In genomic region chr2:59762277-59762676, GRCm38 (mm10) we compare ENCODE assay signal across 20 mouse cellular contexts.
DNase-seq lines count a peak whose midpoint lies in the region; ATAC-seq and TF ChIP-seq lines count a peak whose summit lies in the region.
"Had no signal": no experiment of that assay in that cellular context is flagged by ENCODE, and none has a peak within 500 bp of the region (broad histone marks: within the 10 kb centered on the region; RNA-seq: fewer than 3 reads in every experiment).

No protein-coding gene starts in this region.

- 86% methylated on average over 5 of the region's 5 CpGs for WGBS in lung, adult 2 months

- no peak for TF ChIP-seq POLR2A in lung, adult 2 months (IDR thresholded peaks at IDR 0.05; ENCODE audit: borderline replicate concordance, extremely low read depth, low read depth, low read length)

- DNase-seq in 416B (ENCODE audit: low read depth) = peak; percentile 77
- no peak for DNase-seq in lung, adult 2 months
- DNase-seq in spleen, postnatal 14 days (ENCODE audit: low spot score in 2 of 2) = no peak
- DNase-seq: adrenal gland, adult 8-10 months; adrenal gland, postnatal 14 days; adrenal gland, postnatal 36 days; cerebellum, adult 11-12 months; cerebellum, adult 2 months; cerebellum, adult 9-10 months; cerebellum, postnatal 10 days; cerebellum, postnatal 25 days; embryo, embryonic 11 days; forebrain, postnatal 0 days had no signal

- TF ChIP-seq CTCF in lung, adult 2 months (IDR thresholded peaks at IDR 0.05; ENCODE audit: insufficient read depth, low read length) = no peak

- no peak overlapping the region for H3K4me3 ChIP-seq in lung, adult 2 months (replicated peaks; ENCODE audit: extremely low read depth, low read depth, low read length)
- H3K4me3 ChIP-seq: embryonic facial prominence, embryonic 13.5 days; embryonic facial prominence, embryonic 15.5 days; erythroblast, embryonic 14.5 days; forebrain, embryonic 13.5 days; forebrain, embryonic 15.5 days had no signal

- H3K4me1 ChIP-seq in lung, adult 2 months (ENCODE audit: control insufficient read depth, insufficient read depth, low read length) = no peaks in the 10 kb centered on the region

- peak; percentile 61 for ATAC-seq in granulocyte monocyte progenitor cell, adult 5-6 weeks (replicated peaks; ENCODE audit: poor library complexity, severe bottlenecking)
- ATAC-seq in megakaryocyte progenitor cell, adult 5-6 weeks (replicated peaks; ENCODE audit: poor library complexity) = peak; percentile 65
- ATAC-seq: forebrain, embryonic 13.5 days; forebrain, embryonic 15.5 days; forebrain, postnatal 0 days had no signal
